Mouse (Mus musculus) layer of hippocampus, postnatal 14 days (tissue): ENCODE measurements around the gene Nrg3. TPM values are rescaled to one million over a fixed set of nuclear protein-coding genes. Genes with fewer than 3 reads are reported as not detected.

Source experiments
- DNase-seq, 2 experiments: peaks; one replicate each; pipeline ENCODE4 v3.0.0; 2021 to 2022; ENCODE audit warnings: low spot score in 2 of 2, mixed read lengths in 1 of 2
- total RNA-seq, 2 experiments: library from RNA; stranded (reverse); gene quantifications; 2 replicates each; pipeline ENCODE4 v1.2.3; 2021

Nrg3 gene
- total RNA-seq, 2 experiments from 2014 or later = 68.4 to 75.1 TPM

GRCm38 (mm10) chr14:38992574-38992866, 480.4 kb downstream of the Nrg3 start:
- no peak for DNase-seq

- peak in 1 of 2 experiments; percentile 50 for DNase-seq
These were observed 480.9 kb downstream of the Nrg3 start for GRCm38 (mm10) chr14:38991847-38992573.

GRCm38 (mm10) chr14:38959367-38959766, 513.5 kb downstream of the Nrg3 start:
- no peak for DNase-seq

GRCm38 (mm10) chr14:38937481-38937880, 535.4 kb downstream of the Nrg3 start:
- DNase-seq = no peak

GRCm38 (mm10) chr14:38936483-38937054, 536.3 kb downstream of the Nrg3 start:
- DNase-seq = no peak

GRCm38 (mm10) chr14:38923652-38924051, 549.2 kb downstream of the Nrg3 start:
- DNase-seq = no peak

GRCm38 (mm10) chr14:38920800-38921199, 552.1 kb downstream of the Nrg3 start:
- DNase-seq = no peak

- DNase-seq = peak in 1 of 2 experiments; percentile 10
These were observed 602.3 kb downstream of the Nrg3 start for GRCm38 (mm10) chr14:38870591-38870990.

- DNase-seq = peak in 1 of 2 experiments; percentile 16
These were observed 625.3 kb downstream of the Nrg3 start for GRCm38 (mm10) chr14:38847566-38847965.

GRCm38 (mm10) chr14:38847091-38847490, 625.8 kb downstream of the Nrg3 start:
- DNase-seq = peak in 1 of 2 experiments; percentile 73

GRCm38 (mm10) chr14:38835006-38835405, 637.9 kb downstream of the Nrg3 start:
- DNase-seq = no peak

GRCm38 (mm10) chr14:38824891-38825290, 648.0 kb downstream of the Nrg3 start:
- DNase-seq = no peak

- no peak for DNase-seq
These were observed 675.9 kb downstream of the Nrg3 start for GRCm38 (mm10) chr14:38797027-38797426.

GRCm38 (mm10) chr14:38775291-38776116, 697.4 kb downstream of the Nrg3 start:
- no peak for DNase-seq

GRCm38 (mm10) chr14:38774811-38775210, 698.1 kb downstream of the Nrg3 start:
- DNase-seq = no peak

- peak in 1 of 2 experiments; percentile 12 for DNase-seq
These were observed 742.4 kb downstream of the Nrg3 start for GRCm38 (mm10) chr14:38730465-38730864.

- DNase-seq = no peak
These were observed 769.0 kb downstream of the Nrg3 start for GRCm38 (mm10) chr14:38703894-38704293.

GRCm38 (mm10) chr14:38702596-38703393, 770.1 kb downstream of the Nrg3 start:
- no peak for DNase-seq

GRCm38 (mm10) chr14:38701413-38701812, 771.5 kb downstream of the Nrg3 start:
- no peak for DNase-seq

GRCm38 (mm10) chr14:38700972-38701371, 771.9 kb downstream of the Nrg3 start:
- DNase-seq = no peak

GRCm38 (mm10) chr14:38659973-38660372, 812.9 kb downstream of the Nrg3 start:
- no peak for DNase-seq
